In genomic region chr2:14992531-14992930, GRCm38 (mm10) we compare ENCODE assay signal across 22 mouse cellular contexts. TPM values are rescaled to one million over a fixed set of nuclear protein-coding genes. Genes with fewer than 3 reads are reported as not detected.
DNase-seq lines count a peak whose midpoint lies in the region; ATAC-seq and TF ChIP-seq lines count a peak whose summit lies in the region.
"Had no signal": no experiment of that assay in that cellular context is flagged by ENCODE, and none has a peak within 500 bp of the region (broad histone marks: within the 10 kb centered on the region; RNA-seq: fewer than 3 reads in every experiment).

No protein-coding gene starts in this region.

- H3K4me3 ChIP-seq in thymus, adult 2 months (ENCODE audit: control insufficient read depth, insufficient read depth, low read length) = no peak overlapping the region
- H3K4me3 ChIP-seq: embryonic facial prominence, embryonic 13.5 days; forebrain, embryonic 12.5 days; gastrocnemius, adult 2 months; heart, embryonic 12.5 days; hindbrain, embryonic 10.5 days had no signal

- no peak for TF ChIP-seq POLR2A in thymus, adult 2 months (IDR thresholded peaks at IDR 0.05; ENCODE audit: control insufficient read depth, extremely low read depth, insufficient read depth, low read length, poor library complexity)

- ATAC-seq in activated CD4-positive, CD25-positive, alpha-beta regulatory T cell, adult 4 months = peak; percentile 86
- ATAC-seq: forebrain, postnatal 0 days; Patski had no signal

- 19% methylated on average over 4 of the region's 4 CpGs for WGBS in thymus, adult 2 months

- peaks cover 14% of the 10 kb centered on the region for H3K4me1 ChIP-seq in thymus, adult 2 months (replicated peaks; ENCODE audit: control insufficient read depth, insufficient read depth, low read length)
- H3K4me1 ChIP-seq: embryonic facial prominence, embryonic 13.5 days; forebrain, embryonic 12.5 days; heart, embryonic 12.5 days; hindbrain, embryonic 10.5 days had no signal

- DNase-seq in CD4-positive, CD25-positive, alpha-beta regulatory T cell, adult 2 months (ENCODE audit: low read depth, low spot score) = peak; percentile 51
- DNase-seq in thymus, adult 2 months = peak; percentile 49
- peak; percentile 51 for DNase-seq in thymus, postnatal 25 days
- DNase-seq in B cell, adult 2 months = no peak
- DNase-seq in cerebellum, adult 18-20 months = no peak
- DNase-seq in neural tube, embryonic 10.5 days (ENCODE audit: extremely low spot score, low spot score) = no peak
- DNase-seq in urinary bladder, postnatal 36 days (ENCODE audit: low spot score in 2 of 2) = no peak
- DNase-seq: adrenal gland, adult 8-10 months; adrenal gland, postnatal 36 days; cerebellum, adult 8-10 months; cerebellum, postnatal 25 days; forebrain, postnatal 0 days; gastrocnemius, adult 2 months; gastrocnemius, postnatal 25 days had no signal

- 0 out of 2 replicates have a peak, but pooled peaks cover 4% of the 10 kb centered on the region for H3K36me3 ChIP-seq in thymus, adult 2 months (ENCODE audit: control insufficient read depth, insufficient read depth, low read length)

- no peaks in the 10 kb centered on the region for H3K27me3 ChIP-seq in thymus, adult 2 months (ENCODE audit: control insufficient read depth, insufficient read depth, low read length)
- H3K27me3 ChIP-seq: CH12.LX; embryonic facial prominence, embryonic 13.5 days; forebrain, embryonic 12.5 days; heart, embryonic 12.5 days; Patski had no signal

- TF ChIP-seq CTCF in thymus, adult 2 months (IDR thresholded peaks at IDR 0.05; ENCODE audit: borderline replicate concordance, control insufficient read depth, extremely low read depth, insufficient read depth, low read length, poor library complexity) = no peak

- H3K27ac ChIP-seq in thymus, adult 2 months (ENCODE audit: control insufficient read depth, insufficient read depth, low read length) = peak overlapping the region; percentile 16; the same call in 1 of the 2 replicates
- H3K27ac ChIP-seq: embryonic facial prominence, embryonic 13.5 days; forebrain, embryonic 12.5 days; gastrocnemius, adult 2 months; hindbrain, embryonic 10.5 days; hindbrain, embryonic 14.5 days had no signal

RNA-seq across cellular contexts. Expression of gene Arl5b, which starts 56.7 kb away (rescaled TPM):
- polyA plus RNA-seq in activated CD4-positive, CD25-positive, alpha-beta regulatory T cell, adult 4 months (2017; shearing (Covaris generic)) = 10 to 100 TPM; 10.3 to 13.5 TPM
- polyA plus RNA-seq in thymus, adult 2 months (2012; rRNA removed) = 9.0 and 10.9 TPM in 2 replicates

Comparison
In these comparisons a context has a peak if more than half of its experiments do, and no peak if none do; other contexts are left out.
1. DNase-seq: peak in CD4-positive, CD25-positive, alpha-beta regulatory T cell, adult 2 months (single experiment), thymus, adult 2 months (single experiment) and thymus, postnatal 25 days (single experiment); none in B cell, adult 2 months (0 of 2), cerebellum, adult 18-20 months (0 of 2), neural tube, embryonic 10.5 days (single experiment) and urinary bladder, postnatal 36 days (0 of 2).